Mouse (Mus musculus) kidney, postnatal 4 days (tissue): Measurements from ENCODE around the gene Fryl.

Source experiments
- DNase-seq, 2 experiments: peaks; one replicate each; pipeline ENCODE4 v3.0.0; 2021; ENCODE audit warnings: mixed read lengths in 2 of 2

The Fryl gene

GRCm38 (mm10) chr5:73218065-73218464 lies 38.4 kb downstream of the Fryl start:
- DNase-seq: no peak

GRCm38 (mm10) chr5:73217116-73217515 lies 39.3 kb downstream of the Fryl start:
- DNase-seq: no peak

- peak in 1 of 2 experiments; percentile 31 for DNase-seq
Measured at GRCm38 (mm10) chr5:73216014-73216413, 40.4 kb downstream of the Fryl start.

- DNase-seq: no peak
Measured at GRCm38 (mm10) chr5:73212446-73212845, 44.0 kb downstream of the Fryl start.

GRCm38 (mm10) chr5:73211961-73212360 lies 44.5 kb downstream of the Fryl start:
- no peak for DNase-seq

GRCm38 (mm10) chr5:73210971-73211315 lies 45.5 kb downstream of the Fryl start:
- no peak for DNase-seq

- no peak for DNase-seq
Measured at GRCm38 (mm10) chr5:73210127-73210970, 46.1 kb downstream of the Fryl start.

GRCm38 (mm10) chr5:73209201-73210096 lies 47.0 kb downstream of the Fryl start:
- DNase-seq: no peak

GRCm38 (mm10) chr5:73208645-73209044 lies 47.8 kb downstream of the Fryl start:
- no peak for DNase-seq

- no peak for DNase-seq
Measured at GRCm38 (mm10) chr5:73206722-73207121, 49.7 kb downstream of the Fryl start.

- DNase-seq: no peak
Measured at GRCm38 (mm10) chr5:73205996-73206629, 50.3 kb downstream of the Fryl start.

- DNase-seq: no peak
Measured at GRCm38 (mm10) chr5:73205050-73205449, 51.4 kb downstream of the Fryl start.

GRCm38 (mm10) chr5:73202498-73202897 lies 53.9 kb downstream of the Fryl start:
- DNase-seq: peak in 1 of 2 experiments; percentile 14

- DNase-seq: no peak
Measured at GRCm38 (mm10) chr5:73202077-73202476, 54.3 kb downstream of the Fryl start.

- no peak for DNase-seq
Measured at GRCm38 (mm10) chr5:73200387-73201384, 55.7 kb downstream of the Fryl start.

GRCm38 (mm10) chr5:73199586-73199985 lies 56.8 kb downstream of the Fryl start:
- DNase-seq: no peak

- no peak for DNase-seq
Measured at GRCm38 (mm10) chr5:73198690-73199089, 57.7 kb downstream of the Fryl start.

- no peak for DNase-seq
Measured at GRCm38 (mm10) chr5:73197796-73198195, 58.6 kb downstream of the Fryl start.

GRCm38 (mm10) chr5:73194740-73195139 lies 61.7 kb downstream of the Fryl start:
- DNase-seq: no peak

GRCm38 (mm10) chr5:73194083-73194570 lies 62.3 kb downstream of the Fryl start:
- no peak for DNase-seq

GRCm38 (mm10) chr5:73193627-73194026 lies 62.8 kb downstream of the Fryl start:
- DNase-seq: no peak
